Mouse (Mus musculus) midbrain, embryonic 14.5 days (tissue): ENCODE measurements at regions not wholly inside any gene's neighbourhood (a gene's known extent, or its start where the extent isn't known, plus 50 kb on each side); places are given as distances from the start of the nearest gene placed in this dataset.

Experiments
- ATAC-seq: fragments of 200-750 bp; cut with Nextera tagmentation; 2 replicates; pipeline ENCODE4 v1.8.0; 2017; ENCODE audit warnings: moderate number of reproducible peaks, moderate library complexity; ENCODE audit not compliant: low FRiP score, low TSS enrichment
- DNase-seq: peaks from one replicate; pipeline ENCODE4 v3.0.0-alpha.2; 2015
- H3K27ac ChIP-seq: fragments of 300-500 bp; sonication (generic); replicated peaks from 2 replicates; pipeline ENCODE4 v1.5.1; 2014; ENCODE audit warnings: mild to moderate bottlenecking, low read depth, low read length, moderate library complexity
- H3K27me3 ChIP-seq: fragments of 300-500 bp; sonication (generic); 2 replicates; pipeline ENCODE4 v1.6.1; 2014; ENCODE audit warnings: low read length, control low read depth, mixed read lengths; ENCODE audit not compliant: control insufficient read depth, insufficient read depth
- H3K36me3 ChIP-seq: fragments of 300-500 bp; sonication (generic); 2 replicates; pipeline ENCODE4 v1.6.1; 2014; ENCODE audit warnings: low read length, control low read depth; ENCODE audit not compliant: control insufficient read depth, insufficient read depth
- H3K4me1 ChIP-seq: fragments of 300-500 bp; sonication (generic); 2 replicates; pipeline ENCODE4 v1.6.1; 2014; ENCODE audit warnings: mild to moderate bottlenecking, antibody characterized with exemption, low read length, control low read depth; ENCODE audit not compliant: control insufficient read depth, insufficient read depth
- H3K4me2 ChIP-seq: fragments of 300-500 bp; sonication (generic); 2 replicates; pipeline ENCODE4 v1.6.1; 2014; ENCODE audit warnings: mild to moderate bottlenecking, low read length, moderate library complexity
- H3K4me3 ChIP-seq: fragments of 300-500 bp; sonication (generic); replicated peaks from 2 replicates; pipeline ENCODE4 v1.5.1; 2014; ENCODE audit warnings: low read depth, low read length
- H3K9ac ChIP-seq: fragments of 300-500 bp; sonication (generic); replicated peaks from 2 replicates; pipeline ENCODE4 v1.6.1; 2014; ENCODE audit warnings: mild to moderate bottlenecking, low read length, moderate library complexity
- H3K9me3 ChIP-seq: fragments of 300-500 bp; sonication (generic); 2 replicates; pipeline ENCODE4 v1.6.1; 2016; ENCODE audit warnings: low read length, control low read depth, mixed read lengths; ENCODE audit not compliant: control insufficient read depth
- WGBS: fragments of 180-500 bp; shearing (Covaris S2); extraction: QIAGEN DNeasy Blood & Tissue Kit; methylation state at CpG from one replicate; pipeline ENCODE4 v1.1.7; 2014; 5-methylcytosine and 5-hydroxymethylcytosine counted together

DNA sequence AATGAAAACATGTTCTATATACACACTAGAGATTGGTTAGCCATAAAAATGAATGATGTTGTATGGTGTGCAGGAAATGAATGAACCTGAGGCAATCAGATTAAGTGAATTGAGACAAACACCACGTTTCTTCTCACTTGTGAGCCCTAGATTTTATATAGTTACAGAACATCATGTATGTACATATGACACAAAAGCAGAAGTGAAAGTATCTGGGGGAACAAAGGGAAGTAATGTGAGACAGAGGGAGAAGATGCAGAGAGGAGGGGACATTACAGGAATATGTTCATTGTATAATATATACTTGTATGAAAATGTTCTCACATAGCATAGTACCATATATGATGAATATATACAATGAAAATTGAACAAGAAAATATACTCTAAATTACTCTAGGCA lies 121.1 kb upstream of the Map3k1 start:
- H3K4me2 ChIP-seq, result no peak overlapping the region
- H3K4me1 ChIP-seq, result no peaks in the 10 kb centered on the region
- H3K36me3 ChIP-seq, result no peaks in the 10 kb centered on the region
- 88% methylated on average over 1 of the region's 1 CpGs for WGBS
- DNase-seq, result no peak
- no peak overlapping the region for H3K4me3 ChIP-seq
- H3K9ac ChIP-seq, result no peak overlapping the region
- H3K9me3 ChIP-seq, result no peaks in the 10 kb centered on the region
- no peaks in the 10 kb centered on the region for H3K27me3 ChIP-seq
- no peak overlapping the region for H3K27ac ChIP-seq
- no peak for ATAC-seq

DNA sequence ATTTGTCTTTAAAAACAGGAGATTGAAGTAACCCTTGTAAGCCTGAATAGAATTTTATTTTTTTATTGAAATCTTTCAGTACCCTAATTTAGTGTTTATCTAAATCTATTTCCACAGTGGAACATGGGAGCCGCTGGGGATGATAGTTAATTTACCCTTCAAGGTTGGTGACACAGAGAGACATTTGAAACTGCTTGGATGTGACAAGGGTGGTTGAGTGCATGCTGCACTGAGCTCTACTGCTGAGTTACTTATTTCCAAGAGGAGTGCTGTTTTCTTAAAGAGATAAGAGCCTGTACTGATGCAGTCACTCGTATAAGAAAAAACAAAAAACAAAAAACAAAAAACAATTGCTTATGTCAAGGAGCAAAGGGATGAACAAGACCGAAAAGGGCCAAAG lies 123.7 kb upstream of the Map3k1 start:
- ATAC-seq, result no peak
- Histone ChIP-seq H3K27ac (no peak overlapping the region), H3K27me3 (no peaks in the 10 kb centered on the region), H3K36me3 (no peaks in the 10 kb centered on the region), H3K9ac (no peak overlapping the region), H3K4me2 (no peak overlapping the region), H3K4me1 (0 out of 2 replicates have a peak, but pooled peaks cover 7% of the 10 kb centered on the region), H3K4me3 (no peak overlapping the region), H3K9me3 (no peaks in the 10 kb centered on the region)
- WGBS, result 93% methylated on average over 3 of the region's 3 CpGs
- DNase-seq, result no peak

DNA sequence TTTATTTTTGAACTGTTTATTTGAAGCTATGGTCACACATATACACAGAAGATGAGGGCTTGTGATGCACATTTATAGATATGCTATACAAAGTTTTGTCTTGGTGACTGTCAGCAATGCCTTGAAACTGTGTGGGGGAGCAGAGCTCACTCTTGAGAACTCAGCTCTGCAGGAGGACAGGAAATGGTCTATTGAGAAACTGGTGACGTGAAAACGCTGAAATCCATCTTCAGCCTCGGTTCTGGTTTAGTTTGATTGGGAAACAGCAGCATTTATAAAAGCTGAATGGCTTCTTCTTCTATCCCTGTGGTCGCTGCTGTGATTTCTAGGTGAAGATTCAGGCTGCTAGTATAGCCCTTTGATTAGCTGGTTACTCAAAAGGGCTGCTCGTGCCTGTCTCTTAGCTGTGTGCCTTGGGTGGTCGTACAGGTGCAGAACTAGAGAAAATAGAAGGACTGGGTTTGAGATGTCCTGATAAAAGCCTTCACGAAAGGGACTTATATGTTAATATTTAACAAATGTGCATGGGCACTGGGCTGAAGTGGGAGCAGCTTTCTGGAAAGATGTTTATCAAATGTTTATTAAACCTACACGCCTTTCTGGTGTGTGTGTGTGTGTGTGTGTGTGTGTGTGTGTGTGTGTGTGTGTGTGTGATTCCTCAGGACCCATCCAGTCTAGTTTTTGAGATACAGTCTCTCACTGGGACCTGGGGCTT lies 124.9 kb upstream of the Map3k1 start:
- H3K27me3 ChIP-seq, result no peaks in the 10 kb centered on the region

DNA sequence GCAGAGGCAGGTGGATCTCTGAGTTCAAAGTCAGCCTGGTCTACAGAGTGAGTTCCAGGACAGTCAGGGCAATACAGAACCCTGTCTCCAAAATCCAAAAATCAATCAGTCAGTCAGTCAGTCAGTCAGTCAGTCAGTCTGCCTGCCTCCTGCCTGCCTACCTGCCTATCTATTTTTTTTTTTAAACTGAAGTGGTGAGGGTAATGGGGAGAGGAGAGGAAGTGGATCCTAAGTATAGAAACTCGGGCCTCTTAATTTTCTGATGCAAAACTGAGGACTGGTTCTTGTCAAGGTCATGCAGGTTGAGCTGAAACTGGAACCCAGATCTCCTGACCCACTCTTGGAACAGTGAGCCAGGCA lies 126.9 kb upstream of the Map3k1 start:
- Histone ChIP-seq H3K4me2 (no peak overlapping the region), H3K27me3 (no peaks in the 10 kb centered on the region), H3K27ac (no peak overlapping the region), H3K36me3 (no peaks in the 10 kb centered on the region), H3K4me3 (no peak overlapping the region), H3K9me3 (no peaks in the 10 kb centered on the region), H3K9ac (no peak overlapping the region), H3K4me1 (0 out of 2 replicates have a peak, but pooled peaks cover 7% of the 10 kb centered on the region)
- 80% methylated on average over 1 of the region's 1 CpGs for WGBS
- ATAC-seq, result no peak
- DNase-seq, result no peak

More for the DNA sequence above, 124.9 kb upstream of the Map3k1 start:
- H3K27ac ChIP-seq, result no peak overlapping the region
- H3K4me3 ChIP-seq, result no peak overlapping the region
- 85% methylated on average over 8 of the region's 8 CpGs for WGBS
- DNase-seq, result no peak
- H3K4me2 ChIP-seq, result no peak overlapping the region
- H3K36me3 ChIP-seq, result no peaks in the 10 kb centered on the region
- no peak overlapping the region for H3K9ac ChIP-seq
- H3K4me1 ChIP-seq, result 0 out of 2 replicates have a peak, but pooled peaks cover 7% of the 10 kb centered on the region
- no peak for ATAC-seq
- H3K9me3 ChIP-seq, result no peaks in the 10 kb centered on the region

DNA sequence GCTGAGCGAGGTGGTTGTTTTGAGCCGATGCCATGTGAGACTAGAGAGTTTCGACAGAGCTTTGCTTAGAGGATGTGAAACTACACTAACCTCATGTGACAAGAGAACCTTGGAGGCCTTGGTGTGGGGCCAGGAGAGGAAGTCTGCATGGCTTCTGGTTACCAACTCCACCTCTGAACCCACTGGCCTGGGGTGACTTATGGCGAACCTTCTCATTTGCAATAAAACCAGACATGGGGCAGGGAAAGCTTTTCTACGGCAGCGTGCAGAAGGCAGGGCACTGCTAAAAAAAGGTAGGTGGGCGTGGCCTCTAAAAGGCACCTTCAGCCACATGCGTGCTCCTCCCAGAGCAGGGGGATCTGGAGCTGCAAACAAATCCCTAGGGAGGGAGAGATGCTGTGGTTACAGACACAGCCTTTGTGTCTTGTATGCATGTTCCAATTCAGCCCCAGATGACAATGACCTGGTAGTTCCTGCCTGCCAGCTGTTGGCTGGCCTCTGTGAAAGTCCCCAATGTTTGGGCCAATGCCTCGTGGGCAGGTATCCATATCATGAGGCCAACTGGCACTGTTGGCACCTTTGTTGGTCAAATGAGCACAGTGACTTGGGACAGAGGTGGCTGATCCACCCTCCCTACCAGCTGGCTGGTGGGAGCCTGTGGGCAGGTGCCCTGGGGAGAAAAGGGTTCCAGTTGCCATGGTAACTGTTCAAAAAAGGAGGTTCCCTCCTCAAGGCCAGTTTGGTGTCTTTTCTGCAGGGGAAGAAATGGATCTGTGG lies 127.5 kb upstream of the Map3k1 start:
- DNase-seq (peak; percentile 55), ATAC-seq (no peak)
- Histone ChIP-seq H3K4me1 (0 out of 2 replicates have a peak, but pooled peaks cover 7% of the 10 kb centered on the region), H3K27ac (no peak overlapping the region), H3K4me2 (no peak overlapping the region), H3K9me3 (no peaks in the 10 kb centered on the region), H3K36me3 (no peaks in the 10 kb centered on the region), H3K27me3 (no peaks in the 10 kb centered on the region), H3K4me3 (no peak overlapping the region), H3K9ac (no peak overlapping the region)
- WGBS, result 71% methylated on average over 9 of the region's 9 CpGs

DNA sequence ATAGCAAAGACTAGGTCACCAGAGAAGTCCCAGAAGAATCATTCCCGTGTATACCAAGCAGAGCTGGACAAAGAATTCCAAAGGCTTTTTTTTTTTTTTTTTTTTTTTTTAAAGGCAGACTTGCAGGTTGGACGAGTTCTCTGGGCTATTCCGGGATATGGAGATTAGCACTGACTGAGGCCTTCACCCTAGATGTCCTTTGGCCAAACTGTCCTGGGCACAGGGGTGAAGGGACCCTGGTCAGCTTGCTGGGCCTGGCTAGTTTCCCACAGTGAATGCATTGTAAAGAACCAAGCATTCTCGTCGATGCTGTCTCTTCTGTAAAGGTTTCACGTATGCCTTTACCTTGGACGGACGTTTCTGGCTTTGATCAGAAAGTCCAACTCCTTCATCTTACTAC lies 128.2 kb upstream of the Map3k1 start:
- no peak overlapping the region for H3K4me3 ChIP-seq
- no peak overlapping the region for H3K4me2 ChIP-seq
- H3K9ac ChIP-seq, result no peak overlapping the region
- H3K27me3 ChIP-seq, result no peaks in the 10 kb centered on the region
- no peaks in the 10 kb centered on the region for H3K36me3 ChIP-seq
- H3K4me1 ChIP-seq, result 0 out of 2 replicates have a peak, but pooled peaks cover 7% of the 10 kb centered on the region
- no peak overlapping the region for H3K27ac ChIP-seq
- no peaks in the 10 kb centered on the region for H3K9me3 ChIP-seq
- WGBS, result 63% methylated on average over 8 of the region's 8 CpGs
- DNase-seq, result no peak
- ATAC-seq, result no peak

DNA sequence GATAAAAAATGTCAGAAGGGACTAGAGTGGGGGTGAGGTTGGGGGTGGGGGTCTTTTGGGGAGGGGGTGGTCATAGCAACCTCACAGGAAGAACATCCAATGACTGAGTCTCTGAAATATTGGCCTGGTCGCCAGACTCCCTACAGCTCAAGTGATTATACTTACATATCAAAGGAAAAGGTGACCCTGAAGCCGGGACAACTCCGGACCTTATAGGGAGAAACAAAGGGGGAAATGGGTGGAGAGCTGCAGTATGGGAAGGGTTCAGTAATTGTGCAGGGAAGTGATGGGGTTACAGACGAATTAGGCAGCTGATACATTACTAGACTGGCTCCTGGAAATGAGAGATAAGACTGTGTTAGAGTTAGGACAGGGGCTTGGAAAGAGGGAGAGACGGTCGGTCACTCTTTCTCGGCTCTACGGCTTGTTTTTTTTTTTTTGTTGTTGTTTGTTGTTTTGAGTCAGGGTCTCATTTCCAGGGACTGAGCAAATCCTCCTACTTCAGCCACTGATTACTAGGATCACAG lies 130.2 kb upstream of the Map3k1 start:
- H3K4me2 ChIP-seq, result no peak overlapping the region
- H3K9ac ChIP-seq, result no peak overlapping the region
- no peak overlapping the region for H3K4me3 ChIP-seq
- DNase-seq (no peak), ATAC-seq (no peak)
- WGBS, result 71% methylated on average over 8 of the region's 8 CpGs
- H3K27ac ChIP-seq, result no peak overlapping the region
- peaks cover 7% of the 10 kb centered on the region; the same call in 1 of the 2 replicates for H3K4me1 ChIP-seq
- H3K36me3 ChIP-seq, result no peaks in the 10 kb centered on the region
- no peaks in the 10 kb centered on the region for H3K9me3 ChIP-seq
- H3K27me3 ChIP-seq, result no peaks in the 10 kb centered on the region

DNA sequence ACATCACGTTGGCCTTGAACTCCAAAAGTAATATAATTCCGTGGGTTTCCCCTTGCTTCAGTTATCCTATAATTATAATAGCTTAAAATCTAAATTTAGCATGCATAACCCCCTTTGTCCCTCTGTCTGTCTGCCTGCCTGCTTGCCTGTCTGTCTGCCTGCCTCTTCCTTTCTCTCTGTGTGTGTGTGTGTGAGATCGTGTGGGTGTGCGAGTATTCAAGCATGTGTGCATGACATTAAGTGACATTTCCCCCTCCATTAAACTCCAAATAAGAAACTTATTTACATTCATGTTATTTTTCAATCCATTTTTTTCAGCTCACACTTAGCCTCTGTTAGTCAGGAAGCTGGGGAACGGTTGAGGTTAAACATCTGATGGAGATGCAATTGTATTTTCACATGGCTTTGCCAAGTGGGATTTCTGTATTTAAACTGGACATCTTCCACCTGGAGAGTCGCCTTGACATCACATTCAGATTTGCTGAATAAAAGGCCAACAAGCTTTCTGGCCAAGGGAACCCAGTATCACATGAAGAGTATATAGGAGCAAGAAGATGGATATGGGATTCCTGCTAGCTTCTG lies 130.8 kb upstream of the Map3k1 start:
- H3K36me3 ChIP-seq, result no peaks in the 10 kb centered on the region
- H3K4me2 ChIP-seq, result no peak overlapping the region
- ATAC-seq (no peak), DNase-seq (no peak)
- H3K9ac ChIP-seq, result no peak overlapping the region
- 78% methylated on average over 6 of the region's 6 CpGs for WGBS
- H3K4me3 ChIP-seq, result no peak overlapping the region
- H3K27ac ChIP-seq, result no peak overlapping the region
- H3K4me1 ChIP-seq, result peaks cover 7% of the 10 kb centered on the region; the same call in 1 of the 2 replicates
- H3K27me3 ChIP-seq, result no peaks in the 10 kb centered on the region
- no peaks in the 10 kb centered on the region for H3K9me3 ChIP-seq
